Mouse (Mus musculus): ENCODE results near the gene Zbtb20. TPM values are rescaled to one million over a fixed set of nuclear protein-coding genes. Genes with fewer than 3 reads are reported as not detected.

Zbtb20 gene
- polyA plus RNA-seq, 1 experiment = 11.2 TPM

DNA sequence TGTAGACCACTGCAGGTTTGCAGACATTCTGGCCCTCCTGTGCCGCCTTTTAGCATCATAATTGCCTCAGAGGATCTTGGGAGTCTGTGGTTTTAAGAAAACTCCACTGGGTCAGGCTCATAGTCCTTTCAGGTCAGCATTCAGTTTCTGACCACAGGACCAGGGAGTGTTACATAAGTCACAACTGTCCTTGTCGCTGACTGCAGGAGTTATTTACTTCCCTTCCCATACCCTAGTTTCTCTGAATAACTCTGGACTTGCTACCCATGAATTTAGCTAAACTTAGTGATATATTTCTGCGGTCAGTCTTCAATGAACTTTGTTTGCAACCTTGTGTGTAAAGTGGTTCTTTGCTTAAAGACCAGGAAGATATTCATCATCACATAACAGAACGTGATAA, 669.6 kb downstream of the Zbtb20 start:
- no peak overlapping the region for H3K4me3 ChIP-seq (replicated peaks; ENCODE audit: control insufficient read depth, low read depth, low read length)
- 38% methylated on average over 4 of the region's 4 CpGs for WGBS
- H3K27ac ChIP-seq (ENCODE audit: control insufficient read depth, insufficient read depth, low read depth, low read length, poor library complexity) = no peak overlapping the region
- no peak for TF ChIP-seq POLR2A (IDR thresholded peaks at IDR 0.05; ENCODE audit: borderline replicate concordance, control insufficient read depth, low read depth, low read length)
- no peaks in the 10 kb centered on the region for H3K4me1 ChIP-seq (ENCODE audit: control insufficient read depth, insufficient read depth, low read length)

DNA sequence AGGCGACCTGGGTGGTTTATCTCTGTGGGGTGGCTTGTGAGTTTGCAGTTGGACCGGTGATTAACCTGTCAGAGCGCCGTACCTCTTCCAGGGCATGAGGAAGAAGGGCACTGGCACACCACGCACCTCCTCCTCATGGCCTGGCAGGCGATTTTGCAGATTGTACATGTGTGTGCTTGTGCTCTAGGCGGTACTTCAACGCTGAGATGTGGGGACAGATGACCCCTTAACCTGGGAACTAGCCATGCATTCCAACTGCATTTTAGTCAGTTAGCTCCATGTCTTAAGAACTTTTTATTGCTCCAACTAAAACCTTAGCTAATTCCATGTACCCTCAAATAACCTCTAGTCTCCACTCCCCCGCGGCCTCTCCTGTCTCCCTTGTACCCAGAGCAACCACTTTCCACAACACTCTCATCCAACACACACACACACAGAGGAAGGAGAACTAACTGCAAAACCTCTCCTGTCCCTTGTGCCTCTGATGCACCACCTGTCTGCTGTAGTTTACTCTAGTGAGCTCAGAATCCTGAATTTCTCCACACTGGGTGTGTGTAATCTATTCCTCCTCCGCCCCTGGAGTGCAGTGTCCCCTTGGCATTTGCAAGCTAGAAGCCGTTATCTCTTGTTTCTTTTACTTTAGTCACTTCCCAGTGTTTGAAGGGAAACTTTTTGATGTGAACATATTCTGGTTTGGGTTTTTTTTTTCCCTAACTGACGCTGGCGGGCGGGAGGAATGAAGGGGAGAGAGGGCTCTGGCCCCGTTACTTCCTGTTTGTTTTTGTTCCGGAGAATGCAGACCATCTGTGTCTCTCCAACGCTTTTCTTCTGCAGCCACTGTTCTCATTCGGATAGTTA, 671.9 kb downstream of the Zbtb20 start:
- 62% methylated on average over 19 of the region's 19 CpGs for WGBS
- Histone ChIP-seq H3K4me3 (replicated peaks; ENCODE audit: control insufficient read depth, low read depth, low read length) (no peak overlapping the region), H3K27ac (ENCODE audit: control insufficient read depth, insufficient read depth, low read depth, low read length, poor library complexity) (no peak overlapping the region), H3K4me1 (ENCODE audit: control insufficient read depth, insufficient read depth, low read length) (no peaks in the 10 kb centered on the region)
- TF ChIP-seq POLR2A (IDR thresholded peaks at IDR 0.05; ENCODE audit: borderline replicate concordance, control insufficient read depth, low read depth, low read length) (no peak), CTCF (IDR thresholded peaks at IDR 0.05; ENCODE audit: control insufficient read depth, insufficient read depth, low read length) (no peak)

DNA sequence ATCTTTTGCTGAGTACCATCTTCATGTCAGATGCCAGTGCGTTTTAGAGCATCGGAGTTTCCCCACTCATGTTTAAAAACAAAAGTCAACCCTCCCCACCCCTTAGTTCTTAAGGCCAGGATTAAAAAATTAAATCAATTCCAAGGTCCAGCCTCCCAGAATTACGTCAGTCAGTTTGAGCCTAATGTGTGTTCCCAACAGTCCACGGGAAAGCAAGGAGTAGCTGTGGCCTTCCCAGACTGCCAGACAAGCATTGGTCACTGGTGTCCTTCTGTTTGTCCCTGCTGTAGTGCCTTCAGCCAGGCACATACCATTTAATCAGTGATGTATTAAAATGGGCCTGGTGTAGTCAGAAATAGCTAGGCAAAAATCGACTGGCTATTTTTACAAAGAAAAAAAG, 673.1 kb downstream of the Zbtb20 start:
- Histone ChIP-seq H3K4me3 (replicated peaks; ENCODE audit: control insufficient read depth, low read depth, low read length) (no peak overlapping the region), H3K4me1 (ENCODE audit: control insufficient read depth, insufficient read depth, low read length) (no peaks in the 10 kb centered on the region), H3K27ac (ENCODE audit: control insufficient read depth, insufficient read depth, low read depth, low read length, poor library complexity) (no peak overlapping the region)
- no peak for TF ChIP-seq POLR2A (IDR thresholded peaks at IDR 0.05; ENCODE audit: borderline replicate concordance, control insufficient read depth, low read depth, low read length)
- TF ChIP-seq CTCF (IDR thresholded peaks at IDR 0.05; ENCODE audit: control insufficient read depth, insufficient read depth, low read length) = no peak
- WGBS = 77% methylated on average over 5 of the region's 5 CpGs

DNA sequence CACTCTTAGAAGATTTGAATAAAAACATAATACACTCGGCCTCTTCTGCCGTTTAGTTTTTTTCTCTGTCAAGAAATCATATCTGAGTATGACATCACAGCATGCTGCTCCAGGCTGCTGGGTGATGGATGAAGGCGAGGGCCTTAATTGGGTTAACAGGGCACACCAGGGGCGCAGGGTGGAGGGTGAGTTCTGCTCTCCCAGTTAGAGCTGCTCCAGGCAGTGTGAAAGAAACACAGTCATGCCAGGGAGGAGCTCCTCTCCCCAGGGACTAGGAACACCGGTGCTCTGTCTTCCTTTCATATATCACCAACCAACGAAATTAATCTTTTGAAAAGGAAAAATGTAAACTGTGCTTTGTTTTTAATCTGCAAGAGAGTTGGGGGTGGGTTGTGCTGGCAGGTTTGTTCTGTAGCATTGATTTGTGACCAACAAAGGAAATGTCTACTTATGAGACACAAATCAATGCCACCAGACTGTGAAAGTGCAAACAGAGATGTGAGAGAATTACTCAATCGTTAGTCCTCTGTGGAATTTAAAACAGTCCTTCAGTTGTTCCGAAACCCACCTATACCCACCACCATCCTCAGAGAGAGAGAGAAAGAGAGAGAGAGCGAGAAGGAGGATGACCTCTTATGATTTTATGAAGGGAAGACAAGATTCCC, 673.9 kb downstream of the Zbtb20 start:
- H3K27ac ChIP-seq (ENCODE audit: control insufficient read depth, insufficient read depth, low read depth, low read length, poor library complexity) = no peak overlapping the region
- H3K4me1 ChIP-seq (ENCODE audit: control insufficient read depth, insufficient read depth, low read length) = no peaks in the 10 kb centered on the region
- no peak overlapping the region for H3K4me3 ChIP-seq (replicated peaks; ENCODE audit: control insufficient read depth, low read depth, low read length)
- TF ChIP-seq POLR2A (IDR thresholded peaks at IDR 0.05; ENCODE audit: borderline replicate concordance, control insufficient read depth, low read depth, low read length) (no peak), CTCF (IDR thresholded peaks at IDR 0.05; ENCODE audit: control insufficient read depth, insufficient read depth, low read length) (no peak)
- 60% methylated on average over 9 of the region's 9 CpGs for WGBS

DNA sequence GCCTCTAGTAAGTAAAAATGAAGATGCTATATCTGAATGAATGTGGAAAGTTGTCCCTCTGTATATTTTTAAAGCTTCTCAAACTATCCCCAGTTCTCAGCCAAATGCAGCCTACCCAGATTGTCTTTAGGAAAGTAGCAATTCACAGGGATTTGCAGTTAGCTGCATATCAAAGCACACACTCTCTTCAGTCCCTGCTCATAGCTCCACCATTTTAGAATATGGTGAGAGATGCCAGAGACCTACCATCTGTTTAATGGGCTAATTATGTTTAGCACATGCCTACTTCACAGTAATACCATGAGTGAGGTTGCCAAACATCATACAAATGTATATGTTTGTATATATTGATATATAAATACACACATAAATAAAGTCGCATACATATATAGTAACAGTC, 676.8 kb downstream of the Zbtb20 start:
- Histone ChIP-seq H3K27ac (ENCODE audit: control insufficient read depth, insufficient read depth, low read depth, low read length, poor library complexity) (no peak overlapping the region), H3K4me3 (replicated peaks; ENCODE audit: control insufficient read depth, low read depth, low read length) (no peak overlapping the region), H3K4me1 (ENCODE audit: control insufficient read depth, insufficient read depth, low read length) (no peaks in the 10 kb centered on the region)
- TF ChIP-seq CTCF (IDR thresholded peaks at IDR 0.05; ENCODE audit: control insufficient read depth, insufficient read depth, low read length) (no peak), POLR2A (IDR thresholded peaks at IDR 0.05; ENCODE audit: borderline replicate concordance, control insufficient read depth, low read depth, low read length) (no peak)
- 88% methylated on average over 1 of the region's 1 CpGs for WGBS

DNA sequence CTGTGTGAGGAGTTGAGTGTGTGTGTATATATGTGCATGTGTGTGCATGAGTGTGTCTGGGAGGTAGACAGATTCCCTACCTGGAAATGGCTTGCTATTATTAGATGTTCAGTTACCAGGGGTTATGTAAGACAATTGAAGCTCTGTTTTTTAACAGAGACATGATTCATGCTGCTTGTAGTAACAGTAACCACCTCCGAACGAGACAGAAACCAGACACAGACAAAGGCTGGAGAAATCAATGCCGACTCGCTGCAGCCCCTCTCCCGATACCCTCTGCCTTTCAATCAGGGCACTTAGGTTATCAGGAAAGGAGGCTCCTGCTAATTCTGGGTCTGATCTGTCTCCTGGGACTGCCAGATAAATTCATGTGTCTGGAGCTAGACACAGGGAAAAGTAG, 681.7 kb downstream of the Zbtb20 start:
- H3K27ac ChIP-seq (ENCODE audit: control insufficient read depth, insufficient read depth, low read depth, low read length, poor library complexity) = no peak overlapping the region
- 80% methylated on average over 5 of the region's 5 CpGs for WGBS
- no peaks in the 10 kb centered on the region for H3K4me1 ChIP-seq (ENCODE audit: control insufficient read depth, insufficient read depth, low read length)
- H3K4me3 ChIP-seq (replicated peaks; ENCODE audit: control insufficient read depth, low read depth, low read length) = no peak overlapping the region
- TF ChIP-seq POLR2A (IDR thresholded peaks at IDR 0.05; ENCODE audit: borderline replicate concordance, control insufficient read depth, low read depth, low read length) (no peak), CTCF (IDR thresholded peaks at IDR 0.05; ENCODE audit: control insufficient read depth, insufficient read depth, low read length) (no peak)

DNA sequence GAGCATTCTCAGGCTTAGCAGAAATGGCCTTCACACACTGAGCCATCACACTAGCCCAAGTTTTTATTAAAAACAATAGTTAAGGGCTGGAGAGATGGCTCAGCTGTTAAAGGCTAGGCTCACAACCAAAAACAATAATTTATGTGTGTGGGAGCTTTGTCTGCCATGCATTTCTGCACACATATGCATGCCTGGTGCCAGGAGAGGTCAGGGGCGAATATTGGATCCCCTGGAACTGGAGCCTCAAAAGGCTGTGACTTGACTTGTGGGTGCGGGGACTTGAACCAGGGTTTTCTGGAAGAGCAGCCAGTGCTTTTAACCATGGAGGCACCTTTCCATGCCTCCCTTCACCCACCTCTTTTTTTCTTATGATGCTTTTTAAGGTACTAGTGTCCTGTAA, 685.6 kb downstream of the Zbtb20 start:
- no peaks in the 10 kb centered on the region for H3K4me1 ChIP-seq (ENCODE audit: control insufficient read depth, insufficient read depth, low read length)
- no peak overlapping the region for H3K4me3 ChIP-seq (replicated peaks; ENCODE audit: control insufficient read depth, low read depth, low read length)
- TF ChIP-seq CTCF (IDR thresholded peaks at IDR 0.05; ENCODE audit: control insufficient read depth, insufficient read depth, low read length) (no peak), POLR2A (IDR thresholded peaks at IDR 0.05; ENCODE audit: borderline replicate concordance, control insufficient read depth, low read depth, low read length) (no peak)
- WGBS = 75% methylated on average over 2 of the region's 2 CpGs
- H3K27ac ChIP-seq (ENCODE audit: control insufficient read depth, insufficient read depth, low read depth, low read length, poor library complexity) = no peak overlapping the region

DNA sequence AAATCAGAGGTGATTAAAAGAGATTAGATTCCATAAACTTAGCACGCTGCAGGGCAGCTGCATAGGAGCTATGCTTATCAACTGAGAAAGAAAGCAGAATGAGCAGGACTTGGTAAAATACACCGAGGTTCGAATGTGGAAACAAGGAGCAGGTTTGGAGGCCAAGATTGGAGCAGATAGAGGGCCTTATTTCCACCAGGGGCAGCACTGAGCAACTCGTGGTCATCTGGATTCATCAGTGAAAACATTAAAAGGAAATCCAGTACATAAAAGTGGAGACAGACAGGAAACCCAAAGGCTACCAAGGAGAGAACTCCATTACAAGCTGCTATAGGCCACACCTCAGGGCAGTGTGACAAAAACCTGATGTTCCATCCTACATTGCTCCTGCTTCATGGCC, 686.3 kb downstream of the Zbtb20 start:
- TF ChIP-seq CTCF (IDR thresholded peaks at IDR 0.05; ENCODE audit: control insufficient read depth, insufficient read depth, low read length) (peak; percentile 17; the same call in 1 of the 2 replicates), POLR2A (IDR thresholded peaks at IDR 0.05; ENCODE audit: borderline replicate concordance, control insufficient read depth, low read depth, low read length) (no peak)
- no peaks in the 10 kb centered on the region for H3K4me1 ChIP-seq (ENCODE audit: control insufficient read depth, insufficient read depth, low read length)
- no peak overlapping the region for H3K27ac ChIP-seq (ENCODE audit: control insufficient read depth, insufficient read depth, low read depth, low read length, poor library complexity)
- no peak overlapping the region for H3K4me3 ChIP-seq (replicated peaks; ENCODE audit: control insufficient read depth, low read depth, low read length)
- WGBS = 78% methylated on average over 4 of the region's 4 CpGs

Data from bone marrow, adult 2 months (tissue).